Mouse (Mus musculus) ES-E14 (cell line): ENCODE measurements around the gene Aldh3b3.

Source experiments
- CHD2 ChIP-seq: IDR thresholded peaks from 2 replicates; pipeline ENCODE4 v1.6.1; 2014; ENCODE audit warnings: mild to moderate bottlenecking, low read depth, low read length, inconsistent platforms
- HCFC1 ChIP-seq: IDR thresholded peaks from 2 replicates; pipeline ENCODE4 v1.6.1; 2012; ENCODE audit warnings: low read length, inconsistent platforms, borderline replicate concordance; ENCODE audit not compliant: insufficient read depth
- MAFK ChIP-seq: IDR thresholded peaks from 2 replicates; pipeline ENCODE4 v1.6.1; 2014; ENCODE audit warnings: mild to moderate bottlenecking, low read depth, low read length, inconsistent platforms; ENCODE audit not compliant: insufficient read depth

GRCm38 (mm10) chr19:3990804-3991203 lies 32.4 kb downstream of the Aldh3b3 start:
- TF ChIP-seq CHD2 (no peak), MAFK (no peak), HCFC1 (no peak)
